8 mouse cellular contexts compared by ENCODE assay signal in genomic region chr5:31054261-31055215, GRCm38 (mm10). TPM values are rescaled to one million over a fixed set of nuclear protein-coding genes. Genes with fewer than 3 reads are reported as not detected.
DNase-seq lines count a peak whose midpoint lies in the region; ATAC-seq and TF ChIP-seq lines count a peak whose summit lies in the region.

Gene Cad, plus strand, starts transcription at chr5:31054780.

- TF ChIP-seq EP300 in lung, postnatal 0 days (IDR thresholded peaks at IDR 0.05): no peak

- H3K4me1 ChIP-seq in hindbrain, embryonic 10.5 days (replicated peaks): peaks cover 24% of the 10 kb centered on the region
- peaks cover 5% of the 10 kb centered on the region for H3K4me1 ChIP-seq in lung, postnatal 0 days (ENCODE audit: insufficient read depth, low read depth, low read length)

- no peaks in the 10 kb centered on the region for H3K9me3 ChIP-seq in hindbrain, embryonic 10.5 days
- H3K9me3 ChIP-seq in lung, postnatal 0 days (ENCODE audit: low read length): no peaks in the 10 kb centered on the region

- DNase-seq in MEL-GATA-1-ER (ENCODE audit: extremely low read depth, low read depth): peak; percentile 80
- peak; percentile 93 for DNase-seq in cerebellum, adult 8-10 months
- DNase-seq in hindbrain, embryonic 10.5 days (ENCODE audit: low spot score): peak; percentile 95
- peak; percentile 92 for DNase-seq in layer of hippocampus, adult 9-11 months
- DNase-seq in lung, postnatal 0 days (ENCODE audit: low spot score): peak; percentile 96
- peak; percentile 90 for DNase-seq in ovary, postnatal 14 days (ENCODE audit: low spot score)
- DNase-seq in thymus, postnatal 14 days: peak; percentile 97

- H3K4me3 ChIP-seq in hindbrain, embryonic 10.5 days: peak within 1 kb of the TSS; percentile 66
- H3K4me3 ChIP-seq in lung, postnatal 0 days (ENCODE audit: low read depth, low read length): peak within 1 kb of the TSS; percentile 48

- peaks cover 37% of the 10 kb centered on the region for H3K36me3 ChIP-seq in hindbrain, embryonic 10.5 days
- H3K36me3 ChIP-seq in lung, postnatal 0 days (ENCODE audit: insufficient read depth, low read length): 0 out of 2 replicates have a peak, but pooled peaks cover 3% of the 10 kb centered on the region

- H3K9ac ChIP-seq in lung, postnatal 0 days (replicated peaks; ENCODE audit: low read depth): peak within 1 kb of the TSS; percentile 41

- peak; percentile 98 for ATAC-seq in frontal cortex, adult (ENCODE audit: low TSS enrichment)
- ATAC-seq in lung, postnatal 0 days: peak; percentile 99

- H3K27me3 ChIP-seq in hindbrain, embryonic 10.5 days (ENCODE audit: insufficient read depth, poor library complexity, severe bottlenecking): no peaks in the 10 kb centered on the region
- H3K27me3 ChIP-seq in lung, postnatal 0 days (replicated peaks; ENCODE audit: insufficient read depth, low read length): no peaks in the 10 kb centered on the region

- H3K27ac ChIP-seq in hindbrain, embryonic 10.5 days: peak within 1 kb of the TSS; percentile 94
- 0 out of 2 replicates have a peak within 1 kb of the TSS, but pooled peaks have one; percentile 26 for H3K27ac ChIP-seq in lung, postnatal 0 days (ENCODE audit: low read length)

- under 1% methylated on average over 64 of the region's 64 CpGs for WGBS in hindbrain, embryonic 10.5 days
- WGBS in lung, postnatal 0 days: under 1% methylated on average over 60 of the region's 64 CpGs

- H3K4me2 ChIP-seq in lung, postnatal 0 days (replicated peaks; ENCODE audit: low read depth, low read length): peak within 1 kb of the TSS; percentile 96

- TF ChIP-seq CTCF in lung, postnatal 0 days (IDR thresholded peaks at IDR 0.05): peak; percentile 61

RNA-seq across cellular contexts. Expression of gene Cad, which starts in this region (rescaled TPM):
- 43.5 and 55.9 TPM in 2 replicates for polyA plus RNA-seq in hindbrain, embryonic 10.5 days (2016; fragmentation: Nextera tagmentation; extraction: Ambion mirVana)
- 4.1 and 4.2 TPM in 2 replicates for polyA plus RNA-seq in lung, postnatal 0 days (2015; fragmentation: Nextera tagmentation; extraction: Ambion mirVana)

Comparison
In these comparisons a context has a peak if more than half of its experiments do, and no peak if none do; other contexts are left out.
1. Peak in every context shown above with its lines: DNase-seq, ATAC-seq, H3K4me3 ChIP-seq and H3K27ac ChIP-seq.